Mouse (Mus musculus) G1E (cell line): ENCODE measurements around the gene Trir.

Experiments used
- CTCF ChIP-seq: IDR thresholded peaks from 2 replicates; pipeline ENCODE4 v1.5.1; 2012; ENCODE audit warnings: low read depth, low read length, inconsistent platforms, mixed read lengths
- GATA1 ChIP-seq: IDR thresholded peaks from 2 replicates; pipeline ENCODE4 v1.6.1; 2012; ENCODE audit warnings: borderline replicate concordance, low read length, inconsistent platforms, mixed read lengths

DNA sequence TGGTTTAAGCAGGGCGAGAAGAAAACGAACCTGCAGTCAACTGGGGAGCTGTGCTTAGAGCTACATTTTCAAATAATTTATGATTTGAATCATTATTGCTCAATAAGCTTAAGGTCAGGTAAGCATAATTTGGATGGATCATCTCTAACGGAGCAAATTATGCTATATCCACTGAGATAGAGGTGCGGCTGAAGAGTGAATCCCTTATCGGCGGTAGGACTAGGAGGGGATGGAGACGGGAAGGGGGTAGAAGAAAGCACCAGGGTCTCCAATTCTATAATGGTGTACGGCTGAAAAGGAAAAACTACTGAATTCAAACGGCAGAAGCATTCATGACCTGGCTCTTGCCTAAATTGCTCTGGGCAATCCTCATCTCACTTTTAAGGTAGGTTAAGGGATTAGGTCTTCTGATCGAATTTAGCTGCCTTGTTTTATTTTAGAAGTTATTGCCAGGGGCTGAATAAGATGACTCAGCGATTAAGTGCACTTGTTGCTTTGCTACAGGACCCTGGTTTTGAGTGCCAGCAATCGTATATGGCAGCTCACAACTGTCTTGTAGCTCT lies 8.6 kb downstream of the Trir start:
- TF ChIP-seq GATA1 (no peak), CTCF (no peak)
